Mouse (Mus musculus): ENCODE measurements at regions not wholly inside any gene's neighbourhood (a gene's known extent, or its start where the extent isn't known, plus 50 kb on each side); places are given as distances from the start of the nearest gene placed in this dataset.

GRCm38 (mm10) chr13:118596856-118597255 lies 72.7 kb upstream of the Fgf10 start:
- TF ChIP-seq CTCF (IDR thresholded peaks at IDR 0.05; ENCODE audit: borderline replicate concordance, insufficient read depth, low read length) (0 out of 2 replicates have a peak, but pooled peaks have one; percentile 7), POLR2A (IDR thresholded peaks at IDR 0.05; ENCODE audit: low read depth, low read length) (no peak)
